Mouse (Mus musculus): ENCODE data around the gene Txndc15. TPM values are rescaled to one million over a fixed set of nuclear protein-coding genes. Genes with fewer than 3 reads are reported as not detected.

The Txndc15 gene
- 150 and 156 TPM in 2 replicates for polyA plus RNA-seq (2014; fragmentation: Nextera tagmentation; extraction: Ambion mirVana)

DNA sequence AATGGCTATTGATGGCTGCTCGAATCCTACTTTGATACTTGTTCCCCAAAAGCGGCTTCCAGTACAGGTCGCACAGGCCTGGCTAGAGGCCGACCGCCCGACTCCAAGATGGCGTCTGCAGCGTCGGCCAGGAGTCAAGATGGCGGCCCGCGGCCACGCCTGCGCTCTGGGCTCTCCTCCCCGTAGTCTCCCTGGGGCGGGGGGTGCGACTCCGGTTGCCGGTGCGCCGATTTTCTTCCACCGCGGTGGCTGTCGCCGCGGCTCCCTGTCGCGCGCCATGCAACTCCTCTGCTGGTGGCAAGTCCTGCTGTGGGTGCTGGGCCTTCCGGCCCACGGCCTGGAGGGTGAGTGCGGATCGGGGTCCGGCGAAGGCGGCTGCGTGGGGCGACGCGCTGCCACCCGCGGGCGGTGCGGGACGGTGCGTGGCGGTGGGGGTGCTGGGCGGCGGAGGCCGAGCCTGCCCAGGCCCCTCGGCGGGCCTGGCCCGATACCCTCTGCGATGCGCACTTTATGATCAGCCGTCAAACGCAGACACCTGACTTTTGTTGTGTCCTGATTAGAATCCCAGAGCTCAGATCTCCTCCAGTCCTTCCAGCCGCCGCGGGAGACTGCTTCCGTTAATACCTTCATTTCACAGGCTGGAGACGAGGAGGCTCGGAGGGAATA lies at the start of gene Txndc15:
TSS of gene Txndc15 (plus strand) at position 150 of the 666 bp plus-strand sequence.
- Histone ChIP-seq H3K27ac (ENCODE audit: low read depth, low read length) (peak within 1 kb of the TSS; percentile 98), H3K4me2 (ENCODE audit: low read depth, low read length) (peak within 1 kb of the TSS; percentile 68), H3K27me3 (ENCODE audit: control insufficient read depth, insufficient read depth, low read length) (no peaks in the 10 kb centered on the region), H3K36me3 (ENCODE audit: control insufficient read depth, insufficient read depth, low read length) (0 out of 2 replicates have a peak, but pooled peaks cover 6% of the 10 kb centered on the region), H3K4me1 (ENCODE audit: control insufficient read depth, insufficient read depth, low read length) (0 out of 2 replicates have a peak, but pooled peaks cover 11% of the 10 kb centered on the region), H3K9me3 (ENCODE audit: control insufficient read depth, low read length) (no peaks in the 10 kb centered on the region), H3K4me3 (ENCODE audit: low read depth, low read length) (peak within 1 kb of the TSS; percentile 92), H3K9ac (replicated peaks; ENCODE audit: low read depth, low read length) (peak within 1 kb of the TSS; percentile 89)
- under 1% methylated on average over 62 of the region's 63 CpGs for WGBS
- peak; percentile 93 for ATAC-seq (ENCODE audit: low read depth)

DNA sequence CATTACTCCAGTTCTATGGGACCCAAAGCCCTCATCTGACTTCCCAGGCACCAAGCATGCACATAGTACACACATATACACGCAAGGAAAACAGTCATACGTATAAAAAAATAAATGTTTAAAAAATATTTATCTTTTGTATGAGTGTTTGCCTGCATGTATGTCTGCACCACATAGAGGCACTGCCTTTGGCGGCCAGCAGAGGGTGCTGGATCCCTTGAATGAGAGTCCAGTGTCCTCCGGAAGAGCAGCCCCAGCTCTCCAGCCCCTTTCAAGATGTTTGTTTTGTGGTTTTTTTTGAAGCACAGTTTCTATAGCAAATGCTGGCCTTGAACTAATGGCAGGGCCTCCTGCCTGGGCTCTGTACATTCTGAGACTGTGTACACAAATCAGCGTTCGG lies 45.9 kb upstream of the Txndc15 start:
- Histone ChIP-seq H3K4me1 (ENCODE audit: control insufficient read depth, insufficient read depth, low read length) (no peaks in the 10 kb centered on the region), H3K4me2 (ENCODE audit: low read depth, low read length) (no peak overlapping the region), H3K36me3 (ENCODE audit: control insufficient read depth, insufficient read depth, low read length) (peaks cover 72% of the 10 kb centered on the region), H3K27me3 (ENCODE audit: control insufficient read depth, insufficient read depth, low read length) (no peaks in the 10 kb centered on the region), H3K4me3 (ENCODE audit: low read depth, low read length) (no peak overlapping the region), H3K27ac (ENCODE audit: low read depth, low read length) (no peak overlapping the region), H3K9me3 (ENCODE audit: control insufficient read depth, low read length) (no peaks in the 10 kb centered on the region), H3K9ac (replicated peaks; ENCODE audit: low read depth, low read length) (no peak overlapping the region)
- ATAC-seq (ENCODE audit: low read depth) = no peak
- WGBS = 83% methylated on average over 6 of the region's 6 CpGs

DNA sequence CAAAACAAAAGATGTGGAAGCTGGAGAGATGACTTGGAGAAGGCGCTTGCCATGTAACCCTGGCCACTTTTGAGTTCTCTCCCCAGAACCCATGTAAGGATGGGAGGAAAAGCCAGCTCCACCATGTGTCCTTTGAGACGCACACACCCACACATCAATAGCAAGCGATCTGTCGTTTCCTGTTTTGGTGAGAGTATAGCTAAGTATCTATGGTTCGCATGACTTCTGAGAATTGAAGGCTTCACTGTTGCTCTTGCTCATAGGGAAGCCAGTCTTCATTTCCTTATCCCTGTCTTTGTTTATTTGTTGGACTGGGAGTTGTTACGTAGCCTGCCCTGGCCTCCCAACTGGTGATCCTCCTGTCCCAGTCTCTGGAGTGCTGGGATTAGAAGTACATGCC lies 41.7 kb upstream of the Txndc15 start:
- ATAC-seq (ENCODE audit: low read depth) = no peak
- no peak overlapping the region for H3K4me2 ChIP-seq (ENCODE audit: low read depth, low read length)
- no peak overlapping the region for H3K4me3 ChIP-seq (ENCODE audit: low read depth, low read length)
- no peaks in the 10 kb centered on the region for H3K9me3 ChIP-seq (ENCODE audit: control insufficient read depth, low read length)
- no peaks in the 10 kb centered on the region for H3K4me1 ChIP-seq (ENCODE audit: control insufficient read depth, insufficient read depth, low read length)
- H3K27me3 ChIP-seq (ENCODE audit: control insufficient read depth, insufficient read depth, low read length) = no peaks in the 10 kb centered on the region
- 95% methylated on average over 6 of the region's 6 CpGs for WGBS
- no peak overlapping the region for H3K9ac ChIP-seq (replicated peaks; ENCODE audit: low read depth, low read length)
- no peak overlapping the region for H3K27ac ChIP-seq (ENCODE audit: low read depth, low read length)
- H3K36me3 ChIP-seq (ENCODE audit: control insufficient read depth, insufficient read depth, low read length) = peaks cover 77% of the 10 kb centered on the region

- Histone ChIP-seq H3K27ac (ENCODE audit: low read depth, low read length) (no peak overlapping the region), H3K9me3 (ENCODE audit: control insufficient read depth, low read length) (no peaks in the 10 kb centered on the region), H3K36me3 (ENCODE audit: control insufficient read depth, insufficient read depth, low read length) (peaks cover 58% of the 10 kb centered on the region), H3K9ac (replicated peaks; ENCODE audit: low read depth, low read length) (no peak overlapping the region), H3K27me3 (ENCODE audit: control insufficient read depth, insufficient read depth, low read length) (no peaks in the 10 kb centered on the region), H3K4me1 (ENCODE audit: control insufficient read depth, insufficient read depth, low read length) (no peaks in the 10 kb centered on the region), H3K4me2 (ENCODE audit: low read depth, low read length) (no peak overlapping the region), H3K4me3 (ENCODE audit: low read depth, low read length) (no peak overlapping the region)
- WGBS = 83% methylated on average over 8 of the region's 8 CpGs
- ATAC-seq (ENCODE audit: low read depth) = no peak
These were observed 37.1 kb upstream of the Txndc15 start for GRCm38 (mm10) chr13:55677364-55677763.

- H3K9ac ChIP-seq (replicated peaks; ENCODE audit: low read depth, low read length) = no peak overlapping the region
- H3K4me2 ChIP-seq (ENCODE audit: low read depth, low read length) = no peak overlapping the region
- no peaks in the 10 kb centered on the region for H3K27me3 ChIP-seq (ENCODE audit: control insufficient read depth, insufficient read depth, low read length)
- H3K36me3 ChIP-seq (ENCODE audit: control insufficient read depth, insufficient read depth, low read length) = peaks cover 24% of the 10 kb centered on the region
- no peak for ATAC-seq (ENCODE audit: low read depth)
- no peak overlapping the region for H3K4me3 ChIP-seq (ENCODE audit: low read depth, low read length)
- 91% methylated on average over 9 of the region's 9 CpGs for WGBS
- H3K4me1 ChIP-seq (ENCODE audit: control insufficient read depth, insufficient read depth, low read length) = no peaks in the 10 kb centered on the region
- H3K27ac ChIP-seq (ENCODE audit: low read depth, low read length) = no peak overlapping the region
- no peaks in the 10 kb centered on the region for H3K9me3 ChIP-seq (ENCODE audit: control insufficient read depth, low read length)
These were observed 32.2 kb upstream of the Txndc15 start for GRCm38 (mm10) chr13:55682201-55682600.

DNA sequence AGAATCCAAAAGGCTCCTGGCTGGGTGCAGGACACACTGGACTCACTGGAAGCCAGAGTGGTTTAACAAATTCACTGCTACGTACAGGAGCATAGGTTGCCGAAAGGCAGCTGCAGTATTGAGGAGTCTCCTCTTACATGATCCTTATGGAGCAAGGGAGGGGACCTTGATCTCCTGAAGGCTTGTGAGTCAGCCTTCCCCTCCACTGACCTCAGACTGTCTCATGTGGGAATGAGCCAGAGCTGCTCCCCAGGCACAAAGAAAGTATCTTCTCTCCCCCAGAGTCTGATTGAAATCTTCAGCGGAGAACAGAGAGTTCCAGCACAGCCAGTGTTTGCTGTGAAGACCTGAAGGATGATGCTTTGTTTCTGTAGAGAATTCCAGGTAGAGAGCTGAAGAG lies 30.9 kb upstream of the Txndc15 start:
- Histone ChIP-seq H3K4me3 (ENCODE audit: low read depth, low read length) (no peak overlapping the region), H3K9me3 (ENCODE audit: control insufficient read depth, low read length) (no peaks in the 10 kb centered on the region), H3K4me2 (ENCODE audit: low read depth, low read length) (no peak overlapping the region), H3K27ac (ENCODE audit: low read depth, low read length) (no peak overlapping the region), H3K27me3 (ENCODE audit: control insufficient read depth, insufficient read depth, low read length) (no peaks in the 10 kb centered on the region), H3K9ac (replicated peaks; ENCODE audit: low read depth, low read length) (no peak overlapping the region), H3K4me1 (ENCODE audit: control insufficient read depth, insufficient read depth, low read length) (no peaks in the 10 kb centered on the region), H3K36me3 (ENCODE audit: control insufficient read depth, insufficient read depth, low read length) (peaks cover 13% of the 10 kb centered on the region; the same call in 1 of the 2 replicates)
- no peak for ATAC-seq (ENCODE audit: low read depth)
- WGBS = 85% methylated on average over 3 of the region's 3 CpGs

DNA sequence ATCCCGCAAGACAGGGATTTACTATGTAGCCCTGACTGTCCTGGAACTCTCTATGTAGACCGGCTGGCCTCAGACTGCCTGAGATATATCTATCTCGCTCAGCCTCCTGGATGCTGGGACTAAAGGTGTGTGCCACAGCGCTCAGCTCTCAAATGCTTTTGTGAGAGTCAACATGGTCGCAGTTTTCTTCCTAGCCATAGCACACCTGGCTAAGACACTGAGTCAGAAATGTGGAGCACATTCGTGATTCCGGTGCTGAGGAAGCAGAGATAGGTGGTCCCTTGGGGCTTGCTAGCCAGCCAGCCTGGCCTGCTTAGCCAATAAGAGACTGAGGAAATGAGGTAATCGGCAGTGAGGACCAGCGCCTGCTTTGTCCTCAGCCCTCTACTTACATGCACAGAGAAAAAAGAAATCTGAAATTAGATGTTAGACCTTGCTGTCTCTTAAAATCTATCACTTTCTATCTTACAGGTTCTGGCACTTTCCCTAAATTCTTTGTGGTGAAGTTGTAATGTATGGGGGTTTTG lies 28.3 kb upstream of the Txndc15 start:
- Histone ChIP-seq H3K27me3 (ENCODE audit: control insufficient read depth, insufficient read depth, low read length) (no peaks in the 10 kb centered on the region), H3K4me1 (ENCODE audit: control insufficient read depth, insufficient read depth, low read length) (no peaks in the 10 kb centered on the region), H3K4me3 (ENCODE audit: low read depth, low read length) (no peak overlapping the region), H3K9me3 (ENCODE audit: control insufficient read depth, low read length) (no peaks in the 10 kb centered on the region), H3K4me2 (ENCODE audit: low read depth, low read length) (no peak overlapping the region), H3K9ac (replicated peaks; ENCODE audit: low read depth, low read length) (no peak overlapping the region), H3K36me3 (ENCODE audit: control insufficient read depth, insufficient read depth, low read length) (no peaks in the 10 kb centered on the region), H3K27ac (ENCODE audit: low read depth, low read length) (peak overlapping the region; percentile 69)
- 60% methylated on average over 9 of the region's 9 CpGs for WGBS
- ATAC-seq (ENCODE audit: low read depth) = peak; percentile 84

- no peaks in the 10 kb centered on the region for H3K27me3 ChIP-seq (ENCODE audit: control insufficient read depth, insufficient read depth, low read length)
- ATAC-seq (ENCODE audit: low read depth) = no peak
- no peaks in the 10 kb centered on the region for H3K9me3 ChIP-seq (ENCODE audit: control insufficient read depth, low read length)
- 7% methylated on average over 4 of the region's 4 CpGs for WGBS
- H3K27ac ChIP-seq (ENCODE audit: low read depth, low read length) = no peak overlapping the region
- H3K4me3 ChIP-seq (ENCODE audit: low read depth, low read length) = no peak overlapping the region
- no peaks in the 10 kb centered on the region for H3K4me1 ChIP-seq (ENCODE audit: control insufficient read depth, insufficient read depth, low read length)
- no peaks in the 10 kb centered on the region for H3K36me3 ChIP-seq (ENCODE audit: control insufficient read depth, insufficient read depth, low read length)
- H3K4me2 ChIP-seq (ENCODE audit: low read depth, low read length) = no peak overlapping the region
- no peak overlapping the region for H3K9ac ChIP-seq (replicated peaks; ENCODE audit: low read depth, low read length)
These were observed 26.4 kb upstream of the Txndc15 start for GRCm38 (mm10) chr13:55687927-55688602.

Data from neural tube, embryonic 14.5 days (tissue).